Mouse (Mus musculus) adrenal gland, adult 2 months (tissue): ENCODE measurements around the gene Hao2. TPM values are rescaled to one million over a fixed set of nuclear protein-coding genes. Genes with fewer than 3 reads are reported as not detected.
A peak's percentile ranks its signal among the peaks of the same experiment; 100 is the strongest.

Source experiments
- DNase-seq: peaks from one replicate; pipeline ENCODE4 v3.0.0; 2021
- polyA plus RNA-seq: library from polyadenylated mRNA; depleted of rRNA; stranded (reverse); fragments of >200 nt; gene quantifications from 2 replicates; pipeline ENCODE4 v1.2.3, GENCODE M21; 2012; rRNA removed
- total RNA-seq, 2 experiments: library from RNA; stranded (reverse); gene quantifications; 2 replicates each; pipeline ENCODE4 v1.2.3; 2021

The Hao2 gene
- total and polyA plus RNA-seq, 3 experiments = 8.8 to 479 (median 211) TPM

- no peak for DNase-seq
These were observed 36.1 kb downstream of the Hao2 start for GRCm38 (mm10) chr3:98856892-98857291.

GRCm38 (mm10) chr3:98855160-98855559 is 37.9 kb downstream of the Hao2 start:
- peak; percentile 54 for DNase-seq

GRCm38 (mm10) chr3:98853685-98854084 is 39.4 kb downstream of the Hao2 start:
- DNase-seq = peak; percentile 38

GRCm38 (mm10) chr3:98853051-98853450 is 40.0 kb downstream of the Hao2 start:
- peak; percentile 54 for DNase-seq

GRCm38 (mm10) chr3:98852631-98853030 is 40.4 kb downstream of the Hao2 start:
- no peak for DNase-seq

- DNase-seq = peak; percentile 54
These were observed 41.2 kb downstream of the Hao2 start for GRCm38 (mm10) chr3:98851853-98852252.

- DNase-seq = peak; percentile 56
These were observed 42.8 kb downstream of the Hao2 start for GRCm38 (mm10) chr3:98850262-98850661.

GRCm38 (mm10) chr3:98848898-98849297 is 44.1 kb downstream of the Hao2 start:
- DNase-seq = no peak

Other genes starting within 250 kb of the Hao2 start
- under 1 TPM in 1 of 2 experiments, not detected in 1; 0.14 TPM for gene Hsd3b2, start 168.7 kb downstream of the Hao2 start, total RNA-seq
- gene Hsd3b2, start 168.7 kb downstream of the Hao2 start, polyA plus RNA-seq = not detected in 2 replicates
- gene Hsd3b3, start 130.1 kb downstream of the Hao2 start, total RNA-seq = under 1 TPM in 1 of 2 experiments, not detected in 1; 0.29 TPM
- gene Hsd3b3, start 130.1 kb downstream of the Hao2 start, polyA plus RNA-seq = 0.35 TPM in 1 of 2 replicates, not detected in the other
- gene Hsd3b6, start 78.8 kb downstream of the Hao2 start, total RNA-seq = 100 to 1,000 TPM in 1 of 2 experiments, 10 to 100 TPM in 1; 75.9 to 236 TPM
- 25.3 and 27.1 TPM in 2 replicates for gene Hsd3b6, start 78.8 kb downstream of the Hao2 start, polyA plus RNA-seq
- gene Hsd3b1, start 33.4 kb downstream of the Hao2 start, total RNA-seq = over 10,000 TPM; 12,384 to 13,319 TPM
- 2,936 and 3,465 TPM in 2 replicates for gene Hsd3b1, start 33.4 kb downstream of the Hao2 start, polyA plus RNA-seq
- 10 to 100 TPM; 11.7 to 15.3 TPM for gene Wars2, start 247.8 kb upstream of the Hao2 start, total RNA-seq
- 1.4 and 2.7 TPM in 2 replicates for gene Wars2, start 247.8 kb upstream of the Hao2 start, polyA plus RNA-seq